Mouse (Mus musculus): ENCODE results near the gene Lnx1. TPM values are rescaled to one million over a fixed set of nuclear protein-coding genes. Genes with fewer than 3 reads are reported as not detected.

The Lnx1 gene
- polyA plus RNA-seq, 1 experiment: 31.8 TPM

DNA sequence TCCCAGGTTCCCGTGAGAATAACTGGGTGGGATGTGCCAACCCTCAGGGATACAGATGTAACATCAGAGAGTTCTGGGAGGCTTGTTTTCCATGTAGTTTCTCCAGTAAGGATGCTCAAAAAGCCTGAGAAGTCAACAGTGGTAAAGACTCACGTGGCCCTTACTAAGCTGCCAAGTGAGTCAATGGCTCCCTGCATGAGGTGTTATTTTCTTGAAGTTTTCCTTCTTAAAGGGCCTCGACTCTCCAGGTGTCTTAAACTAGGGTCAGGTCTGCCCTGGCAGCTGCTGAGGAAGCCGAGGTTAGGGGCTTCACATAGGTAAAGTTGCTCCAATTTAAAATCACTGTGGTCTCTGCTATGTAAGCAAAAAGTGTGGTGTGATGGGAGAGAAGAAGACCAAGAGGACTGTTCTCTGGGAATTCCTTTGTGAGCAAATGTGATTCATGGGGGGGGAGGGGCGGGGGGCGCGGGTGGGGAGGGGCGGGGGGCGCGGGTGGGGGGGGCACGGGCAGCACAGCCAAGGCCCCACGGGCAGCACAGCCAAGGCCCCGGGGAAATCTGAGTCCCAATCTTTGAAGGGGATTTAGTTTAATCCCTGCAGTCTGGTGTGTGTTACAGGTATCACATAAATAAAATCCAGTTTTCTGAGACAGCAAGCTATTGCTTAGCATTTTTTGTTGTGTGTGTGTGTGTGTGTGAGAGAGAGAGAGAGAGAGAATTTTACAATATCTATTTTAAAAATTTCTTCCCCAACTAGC lies 84.7 kb downstream of the Lnx1 start:
- no peak for DNase-seq

DNA sequence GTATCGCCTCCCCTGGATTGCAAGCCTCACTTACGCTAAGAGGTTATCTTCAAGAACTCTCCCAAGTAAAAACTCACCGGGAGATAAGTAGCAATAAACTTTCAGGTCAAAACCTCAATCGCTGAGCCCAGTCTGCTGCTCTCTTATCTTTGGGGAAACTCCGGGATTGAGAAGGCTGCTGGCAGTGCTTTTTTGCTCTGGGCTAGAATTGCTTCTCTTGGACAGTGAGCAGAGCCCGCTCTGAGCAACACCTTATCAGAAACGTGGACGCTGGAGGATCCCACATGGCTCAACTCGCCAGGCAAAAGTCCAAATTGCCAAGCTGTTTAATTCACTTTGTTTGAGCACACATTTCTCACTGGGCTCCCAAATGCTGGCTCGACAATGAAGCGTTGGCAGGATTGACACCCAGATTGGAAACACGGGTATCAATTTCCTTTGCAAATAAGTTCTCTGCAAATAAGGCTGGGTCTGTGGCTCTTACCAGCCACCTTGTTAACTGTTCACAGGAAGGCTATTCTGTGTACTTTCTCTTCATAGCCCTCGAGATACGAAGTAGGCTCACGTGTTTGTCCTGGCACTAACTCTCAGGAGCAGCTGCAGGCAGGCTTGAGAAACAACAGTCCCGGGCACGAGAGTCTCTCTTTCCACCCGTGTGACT lies 89.1 kb downstream of the Lnx1 start:
- no peak overlapping the region for H3K4me3 ChIP-seq (replicated peaks; ENCODE audit: insufficient read depth, low read depth, low read length)
- H3K4me1 ChIP-seq (ENCODE audit: control insufficient read depth, insufficient read depth, low read length): no peaks in the 10 kb centered on the region
- peaks cover 1% of the 10 kb centered on the region; the same call in 1 of the 2 replicates for H3K27me3 ChIP-seq (ENCODE audit: control insufficient read depth, insufficient read depth, low read length)
- TF ChIP-seq POLR2A (IDR thresholded peaks at IDR 0.05; ENCODE audit: borderline replicate concordance, insufficient read depth, low read length) (no peak), CTCF (IDR thresholded peaks at IDR 0.05; ENCODE audit: borderline replicate concordance, insufficient read depth, low read depth, low read length) (no peak)
- WGBS: 30% methylated on average over 18 of the region's 18 CpGs
- no peak overlapping the region for H3K27ac ChIP-seq (ENCODE audit: insufficient read depth, low read length)
- DNase-seq: no peak

More for the DNA sequence above, 84.7 kb downstream of the Lnx1 start:
- 66% methylated on average over 13 of the region's 13 CpGs for WGBS
- Histone ChIP-seq H3K27me3 (ENCODE audit: control insufficient read depth, insufficient read depth, low read length) (peaks cover 1% of the 10 kb centered on the region; the same call in 1 of the 2 replicates), H3K27ac (ENCODE audit: insufficient read depth, low read length) (no peak overlapping the region), H3K4me3 (replicated peaks; ENCODE audit: insufficient read depth, low read depth, low read length) (no peak overlapping the region), H3K4me1 (ENCODE audit: control insufficient read depth, insufficient read depth, low read length) (no peaks in the 10 kb centered on the region)
- TF ChIP-seq POLR2A (IDR thresholded peaks at IDR 0.05; ENCODE audit: borderline replicate concordance, insufficient read depth, low read length) (no peak), CTCF (IDR thresholded peaks at IDR 0.05; ENCODE audit: borderline replicate concordance, insufficient read depth, low read depth, low read length) (no peak)

DNA sequence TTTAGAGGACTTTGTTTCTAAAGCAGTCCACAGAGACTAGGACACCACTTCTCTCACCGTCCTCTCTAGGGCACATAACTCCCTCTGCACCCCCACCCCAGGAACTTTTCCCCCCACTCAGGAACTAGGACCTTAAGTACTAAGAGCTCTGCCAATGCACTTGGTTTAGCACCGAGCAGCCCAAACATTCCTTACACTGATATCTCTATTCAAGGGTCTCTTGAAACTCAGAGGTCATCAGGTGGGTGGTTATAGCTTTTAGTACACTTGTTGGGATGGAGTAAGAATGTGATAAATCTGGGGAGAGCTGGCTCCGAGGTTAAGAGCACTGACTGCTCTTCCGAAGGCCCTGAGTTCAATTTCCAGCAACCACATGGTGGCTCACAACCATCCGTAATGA lies 90.0 kb downstream of the Lnx1 start:
- no peaks in the 10 kb centered on the region for H3K4me1 ChIP-seq (ENCODE audit: control insufficient read depth, insufficient read depth, low read length)
- DNase-seq: no peak
- WGBS: 93% methylated on average over 5 of the region's 5 CpGs
- H3K27me3 ChIP-seq (ENCODE audit: control insufficient read depth, insufficient read depth, low read length): peaks cover 1% of the 10 kb centered on the region; the same call in 1 of the 2 replicates
- no peak overlapping the region for H3K27ac ChIP-seq (ENCODE audit: insufficient read depth, low read length)
- TF ChIP-seq CTCF (IDR thresholded peaks at IDR 0.05; ENCODE audit: borderline replicate concordance, insufficient read depth, low read depth, low read length) (no peak), POLR2A (IDR thresholded peaks at IDR 0.05; ENCODE audit: borderline replicate concordance, insufficient read depth, low read length) (no peak)
- H3K4me3 ChIP-seq (replicated peaks; ENCODE audit: insufficient read depth, low read depth, low read length): no peak overlapping the region

- Histone ChIP-seq H3K4me3 (replicated peaks; ENCODE audit: insufficient read depth, low read depth, low read length) (no peak overlapping the region), H3K4me1 (ENCODE audit: control insufficient read depth, insufficient read depth, low read length) (no peaks in the 10 kb centered on the region), H3K27ac (ENCODE audit: insufficient read depth, low read length) (no peak overlapping the region), H3K27me3 (ENCODE audit: control insufficient read depth, insufficient read depth, low read length) (no peaks in the 10 kb centered on the region; the same call in 1 of the 2 replicates)
- no peak for TF ChIP-seq POLR2A (IDR thresholded peaks at IDR 0.05; ENCODE audit: borderline replicate concordance, insufficient read depth, low read length)
- TF ChIP-seq CTCF (IDR thresholded peaks at IDR 0.05; ENCODE audit: borderline replicate concordance, insufficient read depth, low read depth, low read length): no peak
- no peak for DNase-seq
- WGBS: 91% methylated on average over 10 of the region's 10 CpGs
Observed at GRCm38 (mm10) chr5:74610511-74610910, 92.2 kb downstream of the Lnx1 start.

- TF ChIP-seq CTCF (IDR thresholded peaks at IDR 0.05; ENCODE audit: borderline replicate concordance, insufficient read depth, low read depth, low read length) (no peak), POLR2A (IDR thresholded peaks at IDR 0.05; ENCODE audit: borderline replicate concordance, insufficient read depth, low read length) (no peak)
- Histone ChIP-seq H3K4me1 (ENCODE audit: control insufficient read depth, insufficient read depth, low read length) (no peaks in the 10 kb centered on the region), H3K4me3 (replicated peaks; ENCODE audit: insufficient read depth, low read depth, low read length) (no peak overlapping the region), H3K27ac (ENCODE audit: insufficient read depth, low read length) (no peak overlapping the region), H3K27me3 (ENCODE audit: control insufficient read depth, insufficient read depth, low read length) (no peaks in the 10 kb centered on the region; the same call in 1 of the 2 replicates)
- DNase-seq: no peak
- WGBS: 82% methylated on average over 8 of the region's 8 CpGs
Observed at GRCm38 (mm10) chr5:74606213-74606612, 96.5 kb downstream of the Lnx1 start.

DNA sequence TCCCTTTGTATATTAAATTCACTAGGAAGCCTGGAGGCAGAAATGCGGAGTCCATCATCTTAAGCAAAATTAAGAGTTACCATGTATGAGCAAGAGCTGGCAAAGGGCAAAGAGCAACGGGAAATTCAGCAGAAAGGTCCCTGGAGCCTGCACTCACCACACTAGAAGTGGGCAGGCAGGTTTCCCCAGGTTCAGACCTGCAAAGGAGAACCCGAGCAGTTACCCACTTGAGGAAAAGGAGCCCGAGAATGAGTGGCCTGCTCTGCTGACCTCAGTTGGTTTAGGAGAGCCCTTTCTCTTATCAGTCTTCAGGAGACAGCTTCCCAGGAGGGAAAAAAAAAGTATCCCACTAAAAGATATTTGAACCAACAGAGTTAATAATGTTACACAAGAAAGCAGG lies 99.4 kb downstream of the Lnx1 start:
- DNase-seq: no peak
- 88% methylated on average over 4 of the region's 4 CpGs for WGBS

GRCm38 (mm10) chr5:74602371-74602770 lies 100.3 kb downstream of the Lnx1 start:
- WGBS: 89% methylated on average over 10 of the region's 10 CpGs
- TF ChIP-seq CTCF (IDR thresholded peaks at IDR 0.05; ENCODE audit: borderline replicate concordance, insufficient read depth, low read depth, low read length) (no peak), POLR2A (IDR thresholded peaks at IDR 0.05; ENCODE audit: borderline replicate concordance, insufficient read depth, low read length) (no peak)
- no peak for DNase-seq
- H3K4me3 ChIP-seq (replicated peaks; ENCODE audit: insufficient read depth, low read depth, low read length): no peak overlapping the region
- no peaks in the 10 kb centered on the region for H3K27me3 ChIP-seq (ENCODE audit: control insufficient read depth, insufficient read depth, low read length)
- H3K27ac ChIP-seq (ENCODE audit: insufficient read depth, low read length): no peak overlapping the region
- no peaks in the 10 kb centered on the region for H3K4me1 ChIP-seq (ENCODE audit: control insufficient read depth, insufficient read depth, low read length)

More for the DNA sequence above, 99.4 kb downstream of the Lnx1 start:
- no peak overlapping the region for H3K27ac ChIP-seq (ENCODE audit: insufficient read depth, low read length)
- H3K27me3 ChIP-seq (ENCODE audit: control insufficient read depth, insufficient read depth, low read length): no peaks in the 10 kb centered on the region; the same call in 1 of the 2 replicates
- no peak overlapping the region for H3K4me3 ChIP-seq (replicated peaks; ENCODE audit: insufficient read depth, low read depth, low read length)
- no peaks in the 10 kb centered on the region for H3K4me1 ChIP-seq (ENCODE audit: control insufficient read depth, insufficient read depth, low read length)
- no peak for TF ChIP-seq CTCF (IDR thresholded peaks at IDR 0.05; ENCODE audit: borderline replicate concordance, insufficient read depth, low read depth, low read length)
- TF ChIP-seq POLR2A (IDR thresholded peaks at IDR 0.05; ENCODE audit: borderline replicate concordance, insufficient read depth, low read length): no peak

Measured in cerebellum, adult 2 months (tissue).